In the genomic region with DNA sequence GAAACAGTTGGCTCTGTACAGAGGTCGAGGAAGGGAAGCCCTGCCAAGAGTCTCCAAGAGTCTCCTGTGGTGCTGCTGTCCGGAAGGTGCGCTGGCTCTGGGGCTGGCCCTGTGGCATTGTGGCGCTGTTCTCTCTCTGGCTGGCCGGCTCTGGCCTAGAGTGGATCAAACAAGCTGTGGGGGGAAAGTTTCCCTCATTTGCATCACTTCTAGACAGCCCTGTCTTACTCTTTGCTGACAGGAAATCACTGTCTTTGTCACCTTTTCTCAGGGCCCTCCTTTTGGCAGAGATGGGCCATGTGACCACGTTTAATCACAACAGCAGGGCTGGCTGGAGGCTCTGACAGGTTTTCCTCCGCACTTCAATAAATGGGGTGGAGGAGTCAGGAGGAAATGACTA, we compare ENCODE assay signal across 9 mouse cellular contexts.
A peak's percentile ranks its signal among the peaks of the same experiment; 100 is the strongest.
DNase-seq lines count a peak whose midpoint lies in the region; ATAC-seq and TF ChIP-seq lines count a peak whose summit lies in the region.
"Had no signal": no experiment of that assay in that cellular context is flagged by ENCODE, and none has a peak within 500 bp of the region (broad histone marks: within the 10 kb centered on the region; RNA-seq: fewer than 3 reads in every experiment).

No protein-coding gene starts in this region.

- DNase-seq in left cerebral cortex, postnatal 10 days (ENCODE audit: extremely low spot score in 1 of 2, low spot score in 2 of 2), result peak; percentile 50 to 51
- no peak for DNase-seq in left cerebral cortex, postnatal 36 days (ENCODE audit: low spot score in 2 of 2)
- DNase-seq in brain, embryonic 14.5 days (ENCODE audit: low read depth), result peak; percentile 93
- DNase-seq in hindbrain, embryonic 11.5 days (ENCODE audit: low spot score), result peak; percentile 81
- DNase-seq in layer of hippocampus, postnatal 14 days (ENCODE audit: low spot score in 2 of 2), result peak; percentile 27 to 51
- peak; percentile 76 to 78 for DNase-seq in right cerebral cortex, postnatal 10 days (ENCODE audit: low spot score in 2 of 2)
- no peak for DNase-seq in spleen, adult 18-20 months

- no peak for TF ChIP-seq POLR2A in brain, embryonic 14.5 days (IDR thresholded peaks at IDR 0.05; ENCODE audit: borderline replicate concordance, extremely low read depth, insufficient read depth, insufficient read length, poor library complexity, severe bottlenecking)

- WGBS in forebrain, embryonic 12.5 days, result 2% methylated on average over 7 of the region's 7 CpGs
- WGBS in hindbrain, embryonic 11.5 days, result 5% methylated on average over 7 of the region's 7 CpGs

- no peak for TF ChIP-seq CTCF in brain, embryonic 14.5 days (IDR thresholded peaks at IDR 0.05; ENCODE audit: borderline replicate concordance, extremely low read depth, insufficient read depth, insufficient read length)

- H3K36me3 ChIP-seq in forebrain, embryonic 12.5 days (replicated peaks), result no peaks in the 10 kb centered on the region
- H3K36me3 ChIP-seq in hindbrain, embryonic 11.5 days (ENCODE audit: control insufficient read depth, insufficient read depth, low read length), result no peaks in the 10 kb centered on the region
- H3K36me3 ChIP-seq: stomach, embryonic 15.5 days had no signal

- intact Hi-C loops in left cerebral cortex, postnatal 10 days (cut with DNase I), result no loop called here
- intact Hi-C loops in left cerebral cortex, postnatal 36 days (cut with DNase I), result loop anchor here (10.0 kb wide), 1 partner anchor 112 kb away; no protein-coding TSS in a partner anchor

- H3K4me3 ChIP-seq in forebrain, embryonic 12.5 days (replicated peaks), result no peak overlapping the region
- H3K4me3 ChIP-seq in hindbrain, embryonic 11.5 days (ENCODE audit: low read depth, low read length), result no peak overlapping the region

- H3K27me3 ChIP-seq in forebrain, embryonic 12.5 days, result no peaks in the 10 kb centered on the region
- H3K27me3 ChIP-seq in hindbrain, embryonic 11.5 days (ENCODE audit: control insufficient read depth, insufficient read depth, low read length), result no peaks in the 10 kb centered on the region
- H3K27me3 ChIP-seq: stomach, embryonic 15.5 days had no signal

- H3K9me3 ChIP-seq in forebrain, embryonic 12.5 days, result no peaks in the 10 kb centered on the region
- H3K9me3 ChIP-seq in hindbrain, embryonic 11.5 days (ENCODE audit: control insufficient read depth, low read length), result no peaks in the 10 kb centered on the region
- H3K9me3 ChIP-seq: stomach, embryonic 15.5 days had no signal

- H3K4me1 ChIP-seq in forebrain, embryonic 12.5 days, result peaks cover 23% of the 10 kb centered on the region
- H3K4me1 ChIP-seq in hindbrain, embryonic 11.5 days (replicated peaks; ENCODE audit: control insufficient read depth, insufficient read depth, low read length), result peaks cover 5% of the 10 kb centered on the region; the same call in 1 of the 2 replicates
- H3K4me1 ChIP-seq: stomach, embryonic 15.5 days had no signal

- no peak overlapping the region for H3K9ac ChIP-seq in forebrain, embryonic 12.5 days
- 0 out of 2 replicates have a peak overlapping the region, but pooled peaks have one; percentile 23 for H3K9ac ChIP-seq in hindbrain, embryonic 11.5 days (ENCODE audit: low read depth, low read length)
- H3K9ac ChIP-seq: stomach, embryonic 15.5 days had no signal

- H3K4me2 ChIP-seq in forebrain, embryonic 12.5 days, result peak overlapping the region; percentile 33
- H3K4me2 ChIP-seq in hindbrain, embryonic 11.5 days (replicated peaks; ENCODE audit: low read depth, low read length), result no peak overlapping the region

- ATAC-seq in forebrain, embryonic 12.5 days (ENCODE audit: low FRiP score), result peak; percentile 90
- peak; percentile 95 for ATAC-seq in hindbrain, embryonic 11.5 days (ENCODE audit: low FRiP score)

- peak overlapping the region; percentile 94 for H3K27ac ChIP-seq in forebrain, embryonic 12.5 days
- H3K27ac ChIP-seq in hindbrain, embryonic 11.5 days (ENCODE audit: low read depth, low read length), result peak overlapping the region; percentile 93

Comparison
In these comparisons a context has a peak if more than half of its experiments do, and no peak if none do; other contexts are left out.
1. DNase-seq: peak in left cerebral cortex, postnatal 10 days (2 of 2), brain, embryonic 14.5 days (single experiment), hindbrain, embryonic 11.5 days (single experiment), layer of hippocampus, postnatal 14 days (2 of 2) and right cerebral cortex, postnatal 10 days (2 of 2); none in left cerebral cortex, postnatal 36 days (0 of 2) and spleen, adult 18-20 months (0 of 2).